Mouse (Mus musculus): ENCODE results near the gene Git1.

- TF ChIP-seq CTCF (IDR thresholded peaks at IDR 0.05; ENCODE audit: low read depth, low read length) (no peak), GATA1 (IDR thresholded peaks at IDR 0.05; ENCODE audit: borderline replicate concordance, low read length) (no peak)
Measured at GRCm38 (mm10) chr11:77465111-77465510, 28.3 kb upstream of the Git1 start.
